Mouse (Mus musculus) retina, postnatal 1 day (tissue): ENCODE measurements around the gene Cit.
A peak's percentile ranks its signal among the peaks of the same experiment; 100 is the strongest.

Experiments used
- DNase-seq: peaks from one replicate; pipeline ENCODE4 v3.0.0-alpha.2; 2012

Cit gene

DNA sequence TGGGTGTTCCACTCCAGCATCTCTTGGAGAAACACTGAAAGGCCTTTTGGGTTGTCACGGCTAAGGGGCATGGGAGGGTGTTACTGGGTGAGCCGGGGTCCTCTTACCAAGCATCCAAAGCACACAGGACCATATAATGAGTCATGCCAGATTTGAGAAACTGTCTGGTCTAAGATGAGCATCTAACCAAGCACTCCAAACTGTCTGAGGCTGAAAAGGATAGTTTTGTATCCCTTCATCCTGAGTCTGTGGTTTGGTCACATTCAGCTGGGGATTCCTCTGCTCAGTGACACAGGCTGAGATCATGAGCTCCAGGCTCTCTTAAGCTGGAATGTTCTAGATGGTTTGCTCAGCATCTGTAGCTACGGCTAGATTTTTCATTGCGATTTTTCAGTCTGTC is 7.4 kb downstream of the Cit start:
- no peak for DNase-seq

GRCm38 (mm10) chr5:115853691-115854090 is 8.6 kb downstream of the Cit start:
- DNase-seq = no peak

GRCm38 (mm10) chr5:115854370-115854769 is 9.3 kb downstream of the Cit start:
- no peak for DNase-seq

DNA sequence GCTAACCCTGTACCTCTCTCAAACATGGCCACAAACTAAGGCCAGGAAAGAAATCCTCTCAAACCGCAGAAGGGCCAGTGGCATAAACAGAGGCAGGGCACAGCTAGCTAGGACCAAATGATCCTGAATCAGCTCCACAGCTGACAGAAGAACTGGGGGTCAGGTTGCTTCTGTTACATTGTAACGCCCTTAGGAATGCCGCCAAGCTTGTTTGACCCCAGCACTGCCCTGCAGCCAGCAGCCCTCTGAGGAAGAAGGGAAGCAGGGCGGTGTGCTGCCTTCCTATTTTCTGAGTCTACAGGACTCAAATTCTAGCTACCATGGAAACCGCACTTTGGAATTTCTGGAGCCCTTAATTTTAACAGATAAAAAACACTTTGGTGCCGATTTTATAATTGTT is 13.6 kb downstream of the Cit start:
- no peak for DNase-seq

GRCm38 (mm10) chr5:115859461-115859860 is 14.4 kb downstream of the Cit start:
- DNase-seq = no peak

DNA sequence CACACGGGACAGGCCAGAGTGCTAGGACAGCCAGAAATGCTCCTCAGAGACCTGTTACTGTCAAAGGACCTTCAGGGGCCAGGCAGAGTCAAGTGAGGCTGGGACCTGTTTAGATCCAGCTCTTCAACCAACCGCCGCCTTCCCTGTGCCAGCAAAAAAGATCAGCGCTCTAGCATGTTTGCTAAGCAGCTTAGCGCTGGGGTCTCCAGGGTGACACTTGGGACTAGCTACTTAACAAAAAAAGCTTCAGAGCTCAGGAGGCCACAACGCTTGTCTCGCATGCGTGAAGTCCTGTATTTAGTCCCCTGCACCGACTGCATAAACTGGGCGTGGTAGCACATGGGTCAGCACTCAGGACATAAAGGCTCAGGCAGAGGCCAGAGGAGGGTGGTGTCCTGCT is 16.9 kb downstream of the Cit start:
- DNase-seq = peak; percentile 60

DNA sequence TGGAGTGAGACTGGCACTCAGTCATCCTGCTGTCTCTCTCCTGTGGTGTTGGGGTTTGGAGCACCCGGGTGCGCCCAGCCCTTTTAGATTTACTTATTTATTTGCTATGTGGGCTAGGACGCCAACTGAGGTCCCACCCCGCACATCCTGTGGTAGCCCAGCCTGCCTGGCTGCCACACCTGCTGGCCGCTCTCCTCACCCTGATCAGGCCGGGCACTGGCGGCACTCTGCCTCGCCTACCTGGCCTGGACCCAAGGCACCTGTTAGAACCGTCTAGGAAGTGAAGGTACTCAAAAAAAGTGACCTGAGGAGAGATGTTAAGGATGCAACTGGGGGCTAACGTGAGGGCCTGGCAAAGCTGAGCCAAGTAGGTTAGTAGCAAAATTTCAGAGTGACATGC is 17.4 kb downstream of the Cit start:
- no peak for DNase-seq

GRCm38 (mm10) chr5:115866296-115866695 is 21.2 kb downstream of the Cit start:
- DNase-seq = no peak

GRCm38 (mm10) chr5:115868540-115868939 is 23.5 kb downstream of the Cit start:
- DNase-seq = no peak

DNA sequence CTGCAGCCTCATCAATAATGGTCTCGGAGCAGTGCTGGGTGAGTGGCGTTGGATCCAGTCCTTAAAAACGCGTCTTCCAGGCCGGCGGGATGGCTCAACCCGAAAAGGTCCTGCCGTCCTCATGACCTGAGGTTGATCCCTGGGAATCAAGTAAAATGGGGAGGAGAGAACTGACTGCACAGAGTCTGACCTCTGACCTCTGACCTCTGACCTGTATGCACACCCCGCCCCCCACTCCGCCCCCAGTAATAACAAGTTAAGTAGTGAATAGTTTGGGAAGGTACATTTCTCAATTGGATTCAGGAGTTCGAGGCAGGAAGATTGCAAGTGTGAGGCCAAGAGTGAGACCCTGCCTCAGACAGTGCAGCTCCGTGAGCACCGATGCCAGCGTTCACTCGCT is 24.1 kb downstream of the Cit start:
- DNase-seq = no peak

DNA sequence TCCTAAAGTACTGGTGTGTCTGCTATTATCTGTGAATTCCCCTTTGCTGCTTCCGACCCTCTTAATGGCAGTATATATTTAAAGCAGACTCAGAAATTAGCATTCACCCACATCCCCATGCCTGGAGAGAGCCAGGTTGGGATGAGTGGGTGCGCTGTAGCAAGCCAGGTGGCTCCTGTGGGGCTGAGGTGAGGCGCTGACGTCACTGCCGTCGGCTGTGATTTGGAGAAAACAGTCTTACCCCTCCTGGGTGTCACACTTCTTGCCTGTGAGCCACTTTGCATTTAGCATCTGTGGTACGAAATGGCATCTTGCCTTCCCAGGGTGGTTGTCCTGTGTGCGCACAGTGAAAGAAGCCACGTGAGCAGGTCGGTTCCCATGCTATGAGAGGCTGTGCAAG is 26.1 kb downstream of the Cit start:
- DNase-seq = no peak

DNA sequence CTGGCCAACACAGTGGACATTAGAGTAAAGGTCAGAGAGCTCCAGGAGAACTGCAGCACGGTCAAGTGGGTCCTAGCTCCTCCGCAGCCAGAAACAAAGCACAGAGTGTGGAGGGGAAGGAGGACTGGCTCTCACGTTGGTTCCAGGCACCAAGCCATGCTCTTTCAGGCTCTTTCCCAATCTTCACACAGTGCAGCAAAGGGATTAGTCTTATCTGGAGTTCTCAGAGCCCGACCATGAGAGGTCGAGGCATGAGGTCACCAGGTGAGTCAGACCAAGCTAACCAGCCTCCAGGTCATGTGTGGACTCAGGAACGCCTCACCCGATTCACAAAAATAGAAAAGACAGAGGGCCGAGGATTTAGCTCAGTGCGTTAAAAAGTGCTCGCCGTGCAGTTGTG is 27.0 kb downstream of the Cit start:
- DNase-seq = no peak

DNA sequence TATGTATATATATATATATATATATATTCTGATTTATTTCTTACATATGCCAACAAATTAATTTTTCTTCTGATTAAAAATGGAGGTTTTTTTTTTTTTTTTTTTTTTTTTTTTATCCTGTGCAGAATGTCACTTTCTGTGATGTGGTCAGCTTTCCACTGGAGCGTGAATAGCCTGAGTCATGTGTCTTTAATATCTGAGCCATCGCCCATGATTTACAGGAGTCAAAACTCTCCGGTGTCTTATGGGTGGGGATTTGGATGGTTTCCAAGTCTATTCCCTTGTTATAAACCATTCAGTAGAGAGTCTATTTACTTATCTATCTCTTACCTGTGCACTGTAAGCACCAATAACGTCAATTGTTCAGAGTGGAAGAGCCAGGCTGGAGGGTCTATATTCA is 27.9 kb downstream of the Cit start:
- no peak for DNase-seq

DNA sequence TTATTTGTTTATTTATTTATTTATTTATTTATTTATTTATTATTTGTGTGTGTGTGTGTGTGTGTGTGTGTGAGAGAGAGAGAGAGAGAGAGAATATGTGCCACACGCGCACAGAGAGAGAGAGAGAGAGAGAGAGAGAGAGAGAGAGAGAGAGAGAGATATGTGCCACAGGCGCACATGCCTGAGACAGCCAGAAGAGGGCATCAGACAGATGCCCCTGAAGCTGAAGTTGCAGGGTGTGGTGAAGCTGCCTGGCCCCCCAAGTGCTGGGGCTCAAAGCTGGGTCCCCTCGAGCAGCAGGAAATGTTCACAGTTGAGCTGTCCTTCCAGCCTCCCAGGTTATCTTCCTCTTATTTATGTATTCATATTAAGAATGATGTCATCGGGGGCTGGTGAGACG is 32.3 kb downstream of the Cit start:
- DNase-seq = no peak

GRCm38 (mm10) chr5:115882165-115882564 is 37.1 kb downstream of the Cit start:
- no peak for DNase-seq

DNA sequence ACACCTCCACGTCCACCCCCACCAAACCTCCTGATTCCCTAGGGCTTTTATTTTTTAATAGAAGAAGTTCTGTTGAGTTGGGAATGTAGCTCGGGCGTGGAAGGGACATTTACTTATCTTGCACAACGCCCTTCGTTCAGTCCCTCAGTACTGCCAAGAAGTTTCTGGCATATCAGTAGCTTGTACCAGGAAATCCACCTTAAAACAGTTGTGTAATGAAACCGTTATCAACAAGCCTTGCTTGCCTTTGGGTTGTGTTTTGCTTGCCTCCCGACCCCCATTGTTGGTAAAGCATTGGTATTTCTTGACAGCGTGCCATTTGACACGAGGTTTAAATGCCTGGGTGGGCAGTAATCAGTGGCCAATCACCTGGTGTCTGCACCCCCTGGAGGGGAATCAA is 39.4 kb downstream of the Cit start:
- DNase-seq = no peak

DNA sequence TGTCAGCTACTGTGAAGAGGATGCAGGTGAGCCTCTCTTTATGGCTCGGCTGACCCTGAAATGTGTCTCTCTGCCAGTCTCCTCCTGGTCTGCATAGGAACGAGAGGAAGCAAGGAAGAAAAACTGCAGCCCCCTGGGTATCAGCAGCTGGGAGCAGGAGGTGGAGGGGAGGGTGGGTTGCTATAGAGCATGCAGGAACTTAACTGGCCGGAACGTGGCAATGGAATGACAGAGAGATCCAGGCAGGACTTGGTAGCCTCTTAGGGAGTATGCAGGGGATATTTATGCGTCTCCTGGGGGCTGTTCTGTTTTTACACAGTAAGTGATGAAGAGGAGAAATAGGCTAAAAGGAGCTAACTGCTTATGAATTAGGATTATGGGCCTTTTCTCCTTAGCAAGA is 48.7 kb downstream of the Cit start:
- no peak for DNase-seq

GRCm38 (mm10) chr5:115897036-115897435 is 52.0 kb downstream of the Cit start:
- DNase-seq = no peak

DNA sequence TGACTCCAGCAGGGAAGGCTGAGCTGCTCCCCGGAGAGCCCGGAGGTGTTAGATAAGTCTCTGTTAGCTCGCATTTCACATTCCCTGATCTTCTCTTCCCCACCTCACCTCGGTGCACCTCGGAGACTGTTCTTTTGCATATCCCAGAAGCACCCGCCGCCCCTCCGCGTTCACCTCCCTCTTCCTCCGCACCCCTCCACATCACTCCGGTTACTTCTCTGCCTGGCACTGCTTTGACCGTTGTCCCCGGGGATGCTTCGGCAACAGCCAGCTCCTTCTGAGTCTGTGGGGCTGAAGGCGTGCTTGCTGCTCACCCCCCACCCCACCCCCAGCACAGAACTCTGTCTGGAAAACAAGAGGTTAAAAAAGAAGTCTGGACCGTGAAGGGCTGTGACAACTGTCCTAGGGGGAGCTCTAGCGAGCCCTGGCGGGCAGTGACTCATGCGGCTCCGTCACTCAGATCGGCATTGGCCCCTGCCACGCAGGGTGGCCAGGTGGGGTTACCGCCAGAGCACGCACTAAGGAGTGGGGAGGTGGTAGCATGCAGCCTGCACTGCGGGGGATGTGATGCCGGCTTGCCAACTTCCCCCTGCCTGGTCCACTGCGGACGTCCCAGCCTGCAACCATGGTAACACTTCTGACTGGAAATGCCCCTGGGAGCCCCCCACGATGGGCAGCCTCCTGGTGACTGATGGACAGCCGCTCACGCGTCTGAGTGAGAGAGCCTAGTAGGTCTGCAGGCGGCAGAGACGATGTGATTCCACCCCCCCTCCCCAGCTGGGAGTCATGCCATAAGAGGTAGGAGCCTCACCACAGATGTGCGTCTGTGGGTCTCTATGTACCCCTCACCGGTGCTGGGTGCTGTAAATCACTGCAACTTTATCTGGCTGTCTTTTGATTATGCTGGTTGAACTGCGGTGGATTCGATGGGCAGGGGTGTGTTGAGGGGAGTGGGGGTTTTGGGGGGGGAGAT is 62.2 kb downstream of the Cit start:
- peak; percentile 74 for DNase-seq

DNA sequence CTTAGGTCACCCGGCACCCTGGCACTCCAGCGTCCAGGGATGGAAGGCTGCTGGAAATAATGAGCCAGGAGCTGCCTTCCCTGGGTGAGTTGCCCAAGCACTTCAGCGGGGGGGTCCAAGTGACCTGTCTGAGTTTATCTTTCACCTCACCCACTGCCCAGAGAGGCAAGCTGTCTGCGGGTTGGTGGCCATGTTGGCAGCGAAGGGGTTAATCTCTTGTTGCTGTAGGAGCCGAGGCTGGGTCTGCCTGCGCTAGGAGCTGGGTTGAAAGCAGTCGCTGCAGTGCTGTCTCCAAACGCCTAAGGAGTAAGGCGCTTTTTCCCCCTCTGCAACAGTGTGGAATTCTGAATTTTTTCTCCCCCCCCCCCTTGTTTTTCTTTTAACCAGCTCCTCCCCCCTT is 63.2 kb downstream of the Cit start:
- peak; percentile 70 for DNase-seq

- DNase-seq = no peak
These were observed 63.6 kb downstream of the Cit start for GRCm38 (mm10) chr5:115908699-115909098.

GRCm38 (mm10) chr5:115909106-115909505 is 64.0 kb downstream of the Cit start:
- no peak for DNase-seq

GRCm38 (mm10) chr5:115910491-115910890 is 65.4 kb downstream of the Cit start:
- no peak for DNase-seq

- no peak for DNase-seq
These were observed 70.4 kb downstream of the Cit start for GRCm38 (mm10) chr5:115915481-115915880.

DNA sequence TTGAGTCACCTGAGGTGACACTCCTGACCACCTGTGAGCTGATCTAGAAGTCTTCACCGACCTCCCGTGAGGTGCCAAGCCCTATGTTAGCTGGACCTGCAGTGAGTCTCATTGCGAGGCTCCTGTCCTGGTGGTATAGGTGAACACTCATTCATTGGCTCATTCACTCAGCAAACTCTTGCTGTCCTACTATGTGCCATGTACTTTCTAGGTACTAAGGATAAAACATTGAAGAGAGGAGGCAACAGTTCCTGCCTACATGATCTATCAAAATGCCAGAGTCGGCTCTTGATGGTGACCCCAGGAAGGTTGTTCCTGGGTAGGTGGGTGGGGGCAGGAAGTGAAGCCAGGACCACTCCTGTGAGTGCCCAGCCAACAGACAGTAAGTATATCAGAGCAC is 72.9 kb downstream of the Cit start:
- DNase-seq = no peak
